Mouse (Mus musculus): ENCODE data around the gene Pax3.

- no peak for TF ChIP-seq POLR2A (IDR thresholded peaks at IDR 0.05; ENCODE audit: borderline replicate concordance, low read depth, low read length)
- TF ChIP-seq CTCF (IDR thresholded peaks at IDR 0.05; ENCODE audit: low read depth, low read length) = no peak
Measured at GRCm38 (mm10) chr1:78198319-78198940, 1.5 kb upstream of the Pax3 start.

Measured in bone marrow macrophage, adult 2 months (primary cell).